In genomic region chr12:82670201-82670737, GRCm38 (mm10) we compare ENCODE assay signal across 17 mouse cellular contexts.
A peak's percentile ranks its signal among the peaks of the same experiment; 100 is the strongest.
DNase-seq lines count a peak whose midpoint lies in the region; ATAC-seq and TF ChIP-seq lines count a peak whose summit lies in the region.
"Had no signal": no experiment of that assay in that cellular context is flagged by ENCODE, and none has a peak within 500 bp of the region (broad histone marks: within the 10 kb centered on the region; RNA-seq: fewer than 3 reads in every experiment).

No protein-coding gene starts in this region.

- H3K4me2 ChIP-seq in heart, postnatal 0 days (ENCODE audit: low read depth, low read length): no peak overlapping the region
- H3K4me2 ChIP-seq: neural tube, embryonic 15.5 days had no signal

- H3K4me1 ChIP-seq in heart, postnatal 0 days (ENCODE audit: control insufficient read depth, insufficient read depth): peaks cover 28% of the 10 kb centered on the region
- H3K4me1 ChIP-seq: megakaryocyte, embryonic 14.5 days; neural tube, embryonic 15.5 days had no signal

- DNase-seq in heart, postnatal 0 days (ENCODE audit: low spot score): no peak
- no peak for DNase-seq in heart, postnatal 25 days (ENCODE audit: low spot score)
- peak; percentile 18 for DNase-seq in left cerebral cortex, adult 11 months (ENCODE audit: low spot score)
- DNase-seq in left cerebral cortex, postnatal 36 days (ENCODE audit: low spot score in 2 of 2): no peak
- peak; percentile 8 for DNase-seq in urinary bladder, postnatal 14 days (ENCODE audit: low spot score)
- DNase-seq in urinary bladder, postnatal 25 days (ENCODE audit: low spot score): no peak
- no peak for DNase-seq in frontal cortex, postnatal 10 days (ENCODE audit: low spot score in 2 of 2)
- DNase-seq: adrenal gland, postnatal 25 days; cerebellum, postnatal 14 days; liver; lung, adult 18-20 months; retina, postnatal 1 day had no signal

- no peak overlapping the region for H3K4me3 ChIP-seq in heart, postnatal 0 days (ENCODE audit: low read depth, low read length)
- H3K4me3 ChIP-seq: erythroblast, embryonic 14.5 days; megakaryocyte, embryonic 14.5 days; neural tube, embryonic 15.5 days had no signal

- TF ChIP-seq CTCF in heart, postnatal 0 days (IDR thresholded peaks at IDR 0.05; ENCODE audit: low read depth): no peak

- no peaks in the 10 kb centered on the region for H3K27me3 ChIP-seq in heart, postnatal 0 days (ENCODE audit: control insufficient read depth, insufficient read depth, low read length)
- H3K27me3 ChIP-seq: neural tube, embryonic 15.5 days had no signal

- no peaks in the 10 kb centered on the region for H3K9me3 ChIP-seq in heart, postnatal 0 days (replicated peaks; ENCODE audit: control insufficient read depth, low read length)
- H3K9me3 ChIP-seq: megakaryocyte, embryonic 14.5 days; neural tube, embryonic 15.5 days had no signal

- no peak for ATAC-seq in heart, postnatal 0 days (ENCODE audit: insufficient read depth, low read depth)
- ATAC-seq: activated CD4-positive, CD25-positive, alpha-beta regulatory T cell, adult 4 months; inflammation-experienced regulatory T-cells, adult 6 months had no signal

- H3K27ac ChIP-seq in heart, postnatal 0 days (ENCODE audit: low read depth): 0 out of 2 replicates have a peak overlapping the region, but pooled peaks have one; percentile 20
- H3K27ac ChIP-seq: neural tube, embryonic 15.5 days had no signal

- H3K36me3 ChIP-seq in heart, postnatal 0 days (replicated peaks; ENCODE audit: control insufficient read depth, insufficient read depth, low read length): no peaks in the 10 kb centered on the region
- H3K36me3 ChIP-seq: neural tube, embryonic 15.5 days had no signal

- TF ChIP-seq EP300 in heart, postnatal 0 days (IDR thresholded peaks at IDR 0.05; ENCODE audit: low read depth): no peak

- WGBS in heart, postnatal 0 days: 48% methylated on average over 4 of the region's 4 CpGs

- intact Hi-C loops in heart, postnatal 25 days (cut with DNase I): no loop called here
- intact Hi-C loops in left cerebral cortex, postnatal 36 days (cut with DNase I): no loop called here

- no peak overlapping the region for H3K9ac ChIP-seq in heart, postnatal 0 days (replicated peaks; ENCODE audit: low read depth, low read length)
- H3K9ac ChIP-seq: neural tube, embryonic 15.5 days had no signal

Comparison
In these comparisons a context has a peak if more than half of its experiments do, and no peak if none do; other contexts are left out.
1. DNase-seq: peak in left cerebral cortex, adult 11 months (single experiment) and urinary bladder, postnatal 14 days (single experiment); none in heart, postnatal 0 days (single experiment), heart, postnatal 25 days (single experiment), left cerebral cortex, postnatal 36 days (0 of 2), urinary bladder, postnatal 25 days (single experiment) and frontal cortex, postnatal 10 days (0 of 2).